Mouse (Mus musculus): ENCODE results near the gene Scoc.

Scoc gene

DNA sequence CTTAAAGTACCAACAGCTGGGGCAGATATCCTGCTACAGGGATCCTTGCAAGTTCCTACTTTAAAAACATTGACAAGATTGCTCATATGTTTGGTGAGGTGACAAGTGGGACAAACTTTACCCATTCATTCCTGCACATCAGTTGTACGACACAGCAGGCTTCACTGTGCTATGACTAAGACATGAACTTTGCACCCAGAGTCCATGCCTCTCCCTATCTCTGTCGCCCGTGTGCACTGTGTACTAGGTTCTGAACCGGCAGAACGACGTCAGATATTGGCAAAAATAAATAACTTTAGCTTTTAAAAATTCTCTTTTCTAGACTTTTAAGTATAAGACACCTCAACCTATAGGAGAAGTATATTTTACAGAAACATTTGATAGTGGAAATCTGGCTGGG lies 61.5 kb downstream of the Scoc start:
- no peak for DNase-seq

DNA sequence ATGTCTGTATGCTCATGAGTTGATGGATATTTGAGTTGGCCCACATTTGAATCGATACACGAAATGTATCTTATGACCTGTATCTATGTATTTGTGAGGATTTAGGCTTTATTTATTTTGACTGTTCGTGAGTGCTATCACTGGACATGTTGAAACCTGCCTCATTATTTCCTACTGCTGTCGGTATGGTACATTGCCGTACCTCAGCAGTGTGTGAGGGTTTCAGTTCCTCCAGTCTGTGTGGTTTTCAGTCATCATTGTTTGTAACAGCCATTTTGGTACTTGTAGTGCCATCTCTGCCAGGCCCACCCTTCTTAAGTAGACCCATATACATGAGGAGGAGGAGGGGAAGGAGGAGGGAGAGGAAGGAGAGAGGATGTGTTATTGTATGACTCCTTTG lies 63.9 kb downstream of the Scoc start:
- no peak for DNase-seq

DNA sequence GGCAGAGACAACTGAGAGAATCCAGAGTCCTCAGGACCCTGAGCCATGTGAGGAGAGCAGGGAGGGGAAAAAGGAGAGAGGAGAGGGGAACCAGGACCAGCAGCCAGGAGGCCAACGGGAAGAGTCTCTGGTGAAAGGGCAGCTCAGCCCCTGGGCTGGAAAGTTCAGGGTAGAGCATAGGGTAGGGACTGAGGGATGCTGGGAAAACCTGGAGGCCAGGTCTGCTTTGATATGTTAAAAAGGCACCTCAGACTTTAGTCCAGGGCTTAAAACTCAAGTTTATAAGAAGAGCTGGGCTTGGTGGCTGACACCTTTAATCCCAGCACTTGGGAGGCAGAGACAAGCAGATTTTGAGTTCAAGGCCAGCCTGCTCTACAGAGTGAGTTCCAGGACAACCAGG lies 65.7 kb downstream of the Scoc start:
- DNase-seq: no peak

DNA sequence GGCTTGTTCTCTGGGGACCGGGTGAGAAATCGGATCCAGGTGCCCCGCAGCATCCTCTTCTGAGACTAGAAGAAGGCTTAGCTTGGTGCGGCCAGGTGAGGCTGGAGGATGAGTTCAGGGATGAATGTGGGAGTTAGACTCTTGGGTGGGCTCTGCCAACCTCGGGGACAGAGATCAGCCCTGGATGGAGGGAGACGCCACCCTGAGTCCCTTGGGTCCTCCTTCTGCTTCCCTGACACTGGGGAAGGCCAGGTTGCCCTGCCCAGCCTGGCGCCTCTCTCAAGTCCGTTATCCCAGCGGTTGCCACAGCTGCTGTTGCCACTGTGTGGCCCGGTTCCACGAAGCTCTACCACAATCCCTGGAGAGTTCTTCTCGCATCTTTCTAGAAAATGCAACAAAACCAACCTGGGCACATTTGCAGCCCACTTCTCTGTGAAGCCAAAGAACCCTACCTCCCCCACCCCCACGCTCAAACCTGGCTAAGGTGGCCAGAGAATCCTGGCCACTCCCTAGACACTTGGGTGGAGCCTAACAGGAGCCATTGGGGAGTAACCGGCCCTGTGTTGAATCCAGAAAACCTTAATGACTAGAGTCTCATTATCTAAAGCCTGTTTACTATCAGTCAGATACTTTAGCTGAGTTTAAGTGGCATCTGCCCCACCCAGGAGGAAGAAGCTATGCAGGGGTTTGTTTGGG lies 68.0 kb downstream of the Scoc start:
- DNase-seq: no peak

DNA sequence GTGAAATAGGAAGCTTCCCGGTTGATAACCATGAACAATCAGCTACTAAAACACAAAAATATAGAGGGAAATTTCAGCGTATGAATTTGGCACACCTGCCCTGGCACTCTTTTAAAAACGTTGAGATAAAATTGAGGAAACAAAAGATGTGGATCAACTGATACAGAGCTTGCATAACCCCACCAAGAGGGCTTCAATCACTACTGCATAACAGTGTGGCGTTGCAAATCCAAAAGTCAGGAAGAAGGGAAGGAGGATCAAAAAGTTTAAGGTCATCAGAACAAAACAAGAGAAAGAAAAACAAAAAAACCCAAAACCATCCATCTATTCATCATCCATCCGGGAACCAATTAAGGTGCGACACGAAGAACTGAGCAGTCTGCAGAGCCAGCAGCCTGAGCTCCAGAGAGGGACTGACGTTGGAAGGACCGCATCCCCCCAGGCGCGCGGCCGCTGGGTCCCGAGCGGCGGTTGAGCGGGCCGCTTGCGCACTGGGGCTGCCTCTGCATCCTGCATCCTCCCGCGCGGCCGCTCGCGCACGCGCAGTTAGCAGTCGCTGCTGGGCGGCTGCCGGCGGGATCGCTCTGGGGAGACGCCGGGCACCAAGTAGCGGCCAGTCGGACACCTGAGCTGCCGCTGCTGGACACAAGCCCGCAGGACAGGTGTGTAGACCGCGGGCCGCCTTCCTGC lies 68.7 kb downstream of the Scoc start, which contains the start of gene Clgn:
Gene Clgn (plus strand): TSS at position 552 of the 690 bp plus-strand sequence.
- DNase-seq: peak; percentile 79 to 83

DNA sequence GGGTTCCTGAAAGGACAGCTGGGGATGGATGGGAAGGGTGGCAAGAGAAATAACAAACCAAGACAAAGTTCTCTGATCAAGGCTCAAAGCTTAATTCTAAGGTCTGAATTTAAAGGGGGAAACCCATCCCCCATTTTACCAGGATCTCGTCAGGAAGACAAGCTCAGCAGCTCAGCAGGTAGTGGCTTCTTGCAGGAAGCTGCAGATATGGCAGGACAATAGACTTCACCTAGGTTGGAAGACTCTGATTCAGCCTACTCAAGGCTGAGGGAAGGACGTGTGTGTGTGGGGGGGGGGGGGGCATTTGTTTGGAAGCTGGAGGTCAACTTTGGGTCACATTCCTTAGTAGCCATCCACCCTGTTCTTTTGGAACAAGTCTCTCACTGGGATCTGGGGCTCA lies 75.3 kb downstream of the Scoc start:
- DNase-seq: no peak

DNA sequence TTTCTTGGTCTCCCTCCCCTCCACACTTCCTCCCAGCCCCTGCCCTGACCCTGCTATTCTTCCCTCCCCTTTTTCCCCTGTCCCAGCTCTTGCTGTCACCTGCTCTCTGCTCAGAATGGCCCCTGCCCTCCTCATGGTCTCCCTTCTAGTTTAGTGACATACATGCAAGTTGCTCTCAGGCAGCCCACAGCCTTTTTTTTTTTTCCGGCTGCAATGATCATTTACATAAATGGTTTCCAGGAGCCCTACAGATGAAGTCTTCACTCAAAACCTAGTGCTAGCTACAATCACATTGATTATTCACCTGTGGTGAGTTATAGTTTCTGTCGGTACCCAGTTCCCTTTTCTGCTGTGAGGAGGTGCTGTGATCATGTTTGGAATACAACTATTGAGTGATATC lies 77.2 kb downstream of the Scoc start:
- DNase-seq: no peak

DNA sequence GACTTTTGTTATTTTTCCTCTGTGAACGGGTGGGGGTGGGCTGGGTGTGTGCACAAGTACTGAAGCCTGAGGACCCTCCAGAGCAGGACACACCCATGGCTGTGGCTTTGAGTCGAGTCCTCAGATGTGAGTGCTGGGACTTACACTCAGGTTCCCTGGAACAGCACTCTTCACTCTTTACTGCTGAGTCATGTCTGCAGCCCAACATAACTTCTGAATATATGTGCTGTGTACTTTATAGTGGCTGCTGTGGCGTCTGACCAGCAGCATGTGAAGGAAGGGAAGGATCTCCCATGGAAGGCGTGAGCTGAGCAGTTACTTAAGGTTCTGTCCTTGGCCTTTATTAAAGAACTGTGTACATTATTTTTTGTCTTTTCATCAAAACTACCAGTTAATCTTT lies 78.0 kb downstream of the Scoc start:
- DNase-seq: no peak
